Mouse (Mus musculus) liver, embryonic 11.5 days (tissue): ENCODE measurements around the gene Oprd1. TPM values are rescaled to one million over a fixed set of nuclear protein-coding genes. Genes with fewer than 3 reads are reported as not detected.
A peak's percentile ranks its signal among the peaks of the same experiment; 100 is the strongest.

Source experiments
- ATAC-seq: fragments of 200-750 bp; cut with Nextera tagmentation; replicated peaks from 2 replicates; pipeline ENCODE4 v1.8.0; 2017; ENCODE audit warnings: moderate number of reproducible peaks, mild to moderate bottlenecking, moderate TSS enrichment, moderate library complexity; ENCODE audit not compliant: low FRiP score
- DNase-seq: peaks from one replicate; pipeline ENCODE4 v3.0.0-alpha.2; 2017; ENCODE audit warnings: low spot score
- H3K27ac ChIP-seq: fragments of 300-500 bp; sonication (generic); 2 replicates; pipeline ENCODE4 v1.5.1; 2014; ENCODE audit warnings: mild to moderate bottlenecking, low read depth, low read length, control low read depth
- H3K27me3 ChIP-seq: fragments of 300-500 bp; sonication (generic); replicated peaks from 2 replicates; pipeline ENCODE4 v1.6.1; 2014; ENCODE audit warnings: low read length, mixed read lengths; ENCODE audit not compliant: control insufficient read depth, insufficient read depth
- H3K36me3 ChIP-seq: fragments of 300-500 bp; sonication (generic); 2 replicates; pipeline ENCODE4 v1.6.1; 2014; ENCODE audit warnings: mild to moderate bottlenecking, low read length, moderate library complexity, mixed read lengths; ENCODE audit not compliant: control insufficient read depth, insufficient read depth
- H3K4me1 ChIP-seq: fragments of 300-500 bp; sonication (generic); replicated peaks from 2 replicates; pipeline ENCODE4 v1.6.1; 2014; ENCODE audit warnings: low read length, mixed read lengths; ENCODE audit not compliant: control insufficient read depth, insufficient read depth
- H3K4me2 ChIP-seq: fragments of 300-500 bp; sonication (generic); 2 replicates; pipeline ENCODE4 v1.6.1; 2014; ENCODE audit warnings: mild to moderate bottlenecking, control low read depth, moderate library complexity
- H3K4me3 ChIP-seq: fragments of 300-500 bp; sonication (generic); 2 replicates; pipeline ENCODE4 v1.5.1; 2014; ENCODE audit warnings: low read depth, low read length, control low read depth
- H3K9ac ChIP-seq: fragments of 300-500 bp; sonication (generic); 2 replicates; pipeline ENCODE4 v1.6.1; 2014; ENCODE audit warnings: low read depth, low read length, control low read depth
- H3K9me3 ChIP-seq: fragments of 300-500 bp; sonication (generic); 2 replicates; pipeline ENCODE4 v1.6.1; 2016; ENCODE audit warnings: low read length, inconsistent platforms, mixed read lengths; ENCODE audit not compliant: control insufficient read depth
- WGBS: fragments of 180-500 bp; shearing (Covaris S2); extraction: QIAGEN DNeasy Blood & Tissue Kit; methylation state at CpG from one replicate; pipeline ENCODE4 v1.1.7; 2014; 5-methylcytosine and 5-hydroxymethylcytosine counted together
- polyA plus RNA-seq: library from polyadenylated mRNA; unstranded; fragments of >200 nt; fragmentation: Nextera tagmentation; extraction: Ambion mirVana; gene quantifications from 2 replicates; pipeline ENCODE4 v1.2.1, GENCODE M21; 2014

Oprd1 gene
- polyA plus RNA-seq, 1 experiment from 2014 or later: 0.45 TPM

GRCm38 (mm10) chr4:132146201-132146600 is 1.9 kb upstream of the Oprd1 start:
- Histone ChIP-seq H3K4me2 (no peak overlapping the region), H3K27me3 (peaks cover 51% of the 10 kb centered on the region), H3K9ac (no peak overlapping the region), H3K36me3 (no peaks in the 10 kb centered on the region), H3K27ac (no peak overlapping the region), H3K4me3 (no peak overlapping the region), H3K9me3 (no peaks in the 10 kb centered on the region), H3K4me1 (peaks cover 10% of the 10 kb centered on the region)
- WGBS: 63% methylated on average over 5 of the region's 5 CpGs
- DNase-seq: no peak
- ATAC-seq: no peak

GRCm38 (mm10) chr4:132145092-132145491 is 806 bp upstream of the Oprd1 start:
- DNase-seq (no peak), ATAC-seq (no peak)
- H3K9me3 ChIP-seq: no peaks in the 10 kb centered on the region
- H3K4me2 ChIP-seq: peak overlapping the region; percentile 70
- no peak overlapping the region for H3K27ac ChIP-seq
- no peak overlapping the region for H3K9ac ChIP-seq
- peaks cover 10% of the 10 kb centered on the region for H3K4me1 ChIP-seq
- WGBS: 24% methylated on average over 10 of the region's 10 CpGs
- no peaks in the 10 kb centered on the region for H3K36me3 ChIP-seq
- peaks cover 59% of the 10 kb centered on the region for H3K27me3 ChIP-seq
- H3K4me3 ChIP-seq: peak overlapping the region; percentile 48; the same call in 1 of the 2 replicates

DNA sequence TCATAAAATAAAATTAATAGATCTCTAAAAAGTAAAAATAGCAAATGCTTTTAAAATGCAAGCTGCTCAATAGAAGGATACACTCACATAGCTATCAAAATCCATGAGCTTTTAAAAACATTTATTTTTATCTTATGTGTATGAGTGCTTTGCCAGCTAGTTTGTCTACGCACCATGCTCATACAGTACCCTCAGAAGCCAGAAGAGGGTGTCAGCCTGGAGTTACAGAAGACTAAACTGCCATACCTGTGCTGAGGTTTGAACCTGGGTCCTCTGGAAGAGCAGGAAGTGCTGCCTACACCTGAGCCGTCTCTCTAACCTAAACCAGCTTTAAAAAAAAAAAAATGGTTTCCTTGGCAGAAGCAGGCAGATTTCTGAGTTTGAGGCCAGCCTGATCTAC is 5.6 kb downstream of the Oprd1 start:
- whole genome bisulfite sequencing: 90% methylated on average over 2 of the region's 2 CpGs
- H3K27me3 ChIP-seq: peaks cover 33% of the 10 kb centered on the region
- H3K36me3 ChIP-seq: no peaks in the 10 kb centered on the region
- no peaks in the 10 kb centered on the region for H3K9me3 ChIP-seq
- no peak overlapping the region for H3K9ac ChIP-seq
- H3K4me2 ChIP-seq: no peak overlapping the region
- no peaks in the 10 kb centered on the region for H3K4me1 ChIP-seq
- H3K4me3 ChIP-seq: no peak overlapping the region
- DNase-seq (no peak), ATAC-seq (no peak)
- H3K27ac ChIP-seq: no peak overlapping the region

- DNase-seq (no peak), ATAC-seq (no peak)
- H3K27me3 ChIP-seq: peaks cover 16% of the 10 kb centered on the region
- 70% methylated on average over 7 of the region's 7 CpGs for WGBS
- H3K9me3 ChIP-seq: no peaks in the 10 kb centered on the region
- no peak overlapping the region for H3K4me3 ChIP-seq
- H3K27ac ChIP-seq: no peak overlapping the region
- H3K4me2 ChIP-seq: no peak overlapping the region
- no peak overlapping the region for H3K9ac ChIP-seq
- no peaks in the 10 kb centered on the region for H3K4me1 ChIP-seq
- no peaks in the 10 kb centered on the region for H3K36me3 ChIP-seq
Observed at GRCm38 (mm10) chr4:132137013-132137412, 7.3 kb downstream of the Oprd1 start.

DNA sequence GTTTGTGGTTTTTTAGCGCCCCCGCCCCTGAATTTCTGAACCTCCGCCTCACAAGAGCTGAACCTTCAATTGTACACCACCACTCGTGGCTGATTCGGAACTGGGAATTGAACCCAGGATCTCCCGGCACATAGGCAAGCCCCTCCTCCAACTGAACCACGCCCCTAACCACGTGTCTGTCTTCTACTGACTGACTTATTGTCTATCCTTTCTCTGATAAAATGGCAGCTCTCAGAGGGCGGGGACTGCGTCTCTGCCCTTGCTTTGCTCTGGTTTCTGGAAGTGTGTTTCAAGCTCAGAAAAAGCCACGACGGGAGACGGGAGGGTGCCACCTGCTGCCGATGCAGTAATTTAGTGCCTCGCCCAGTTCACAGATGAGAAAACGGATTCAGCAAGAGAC is 10.4 kb downstream of the Oprd1 start:
- no peak overlapping the region for H3K27ac ChIP-seq
- H3K4me3 ChIP-seq: no peak overlapping the region
- ATAC-seq (no peak), DNase-seq (no peak)
- H3K4me1 ChIP-seq: peaks cover 3% of the 10 kb centered on the region; the same call in 1 of the 2 replicates
- no peaks in the 10 kb centered on the region for H3K36me3 ChIP-seq
- no peaks in the 10 kb centered on the region for H3K9me3 ChIP-seq
- H3K27me3 ChIP-seq: no peaks in the 10 kb centered on the region; the same call in 1 of the 2 replicates
- H3K9ac ChIP-seq: no peak overlapping the region
- 65% methylated on average over 16 of the region's 16 CpGs for WGBS
- no peak overlapping the region for H3K4me2 ChIP-seq

DNA sequence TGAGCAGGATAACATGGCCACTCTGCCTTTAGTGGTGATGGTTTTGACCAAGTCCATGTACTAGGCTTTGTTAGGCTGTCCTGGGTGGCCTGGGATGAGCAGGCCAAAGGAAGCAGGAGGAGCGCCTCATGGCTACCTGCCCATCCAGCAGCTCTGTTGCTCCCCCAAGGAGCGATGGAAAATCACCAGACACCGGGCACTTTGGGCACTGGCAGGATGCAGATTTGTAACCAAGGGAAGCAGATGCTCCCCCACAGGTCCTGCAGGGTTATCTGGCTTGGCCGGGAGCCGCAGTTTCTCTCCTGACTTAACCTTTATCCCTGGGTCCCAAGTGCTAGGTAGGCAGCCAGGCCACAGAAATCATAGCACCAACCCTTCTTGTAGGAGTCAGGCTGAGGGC is 10.9 kb downstream of the Oprd1 start:
- WGBS: 81% methylated on average over 5 of the region's 5 CpGs

GRCm38 (mm10) chr4:132132297-132132696 is 12.0 kb downstream of the Oprd1 start:
- peaks cover 3% of the 10 kb centered on the region; the same call in 1 of the 2 replicates for H3K4me1 ChIP-seq
- no peaks in the 10 kb centered on the region for H3K9me3 ChIP-seq
- ATAC-seq (no peak), DNase-seq (no peak)
- H3K36me3 ChIP-seq: no peaks in the 10 kb centered on the region
- H3K9ac ChIP-seq: no peak overlapping the region
- H3K27ac ChIP-seq: no peak overlapping the region
- no peak overlapping the region for H3K4me3 ChIP-seq
- H3K4me2 ChIP-seq: no peak overlapping the region
- no peaks in the 10 kb centered on the region; the same call in 1 of the 2 replicates for H3K27me3 ChIP-seq
- WGBS: 77% methylated on average over 7 of the region's 7 CpGs

More for the DNA sequence above, 10.9 kb downstream of the Oprd1 start:
- H3K4me3 ChIP-seq: no peak overlapping the region
- H3K27ac ChIP-seq: no peak overlapping the region
- H3K4me1 ChIP-seq: peaks cover 3% of the 10 kb centered on the region; the same call in 1 of the 2 replicates
- H3K27me3 ChIP-seq: no peaks in the 10 kb centered on the region; the same call in 1 of the 2 replicates
- H3K9me3 ChIP-seq: no peaks in the 10 kb centered on the region
- no peak overlapping the region for H3K4me2 ChIP-seq
- no peak overlapping the region for H3K9ac ChIP-seq
- DNase-seq: no peak
- ATAC-seq: no peak
- no peaks in the 10 kb centered on the region for H3K36me3 ChIP-seq

DNA sequence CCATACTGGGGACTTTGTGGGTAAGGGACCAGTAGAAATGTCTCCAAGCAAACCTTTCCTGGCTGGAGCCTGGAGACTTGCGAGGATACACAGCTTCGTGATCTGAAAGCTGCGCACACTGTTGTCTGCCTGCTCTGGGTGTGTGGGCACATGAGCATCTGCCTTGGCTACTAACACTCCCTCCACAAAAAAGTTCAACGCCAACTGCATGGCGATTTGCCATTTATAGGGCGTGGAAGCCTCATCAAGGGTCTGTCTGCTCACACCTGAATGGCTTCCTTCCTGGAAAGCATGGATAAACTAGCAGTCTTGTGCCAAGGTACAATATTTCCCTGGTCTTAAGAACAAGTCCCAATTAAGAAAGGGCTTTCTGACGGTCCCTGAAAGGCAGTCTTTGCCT is 12.5 kb downstream of the Oprd1 start:
- Histone ChIP-seq H3K4me2 (no peak overlapping the region), H3K4me1 (peaks cover 3% of the 10 kb centered on the region; the same call in 1 of the 2 replicates), H3K9me3 (no peaks in the 10 kb centered on the region), H3K27me3 (no peaks in the 10 kb centered on the region; the same call in 1 of the 2 replicates), H3K4me3 (no peak overlapping the region), H3K27ac (no peak overlapping the region), H3K36me3 (no peaks in the 10 kb centered on the region), H3K9ac (no peak overlapping the region)
- 84% methylated on average over 7 of the region's 7 CpGs for WGBS
- ATAC-seq (no peak), DNase-seq (no peak)

DNA sequence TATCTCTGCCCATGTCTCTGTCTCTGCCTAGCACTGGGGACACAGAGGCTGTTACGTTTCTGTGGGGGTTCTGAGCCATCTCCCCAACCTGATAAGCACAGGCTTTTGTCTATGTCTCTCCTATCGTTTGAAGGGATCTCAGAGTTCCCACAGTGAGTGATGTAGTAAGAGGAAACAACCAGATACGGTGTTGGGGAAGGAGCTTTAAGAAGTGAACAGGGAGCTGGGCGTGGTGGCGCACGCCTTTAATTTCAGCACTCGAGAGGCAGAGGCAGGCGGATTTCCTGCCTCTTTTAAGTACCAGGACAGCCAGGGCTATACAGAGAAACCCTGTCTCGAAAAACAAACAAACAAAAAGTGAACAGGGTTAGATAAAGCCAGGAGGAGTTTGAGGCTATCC is 13.2 kb downstream of the Oprd1 start:
- ATAC-seq (no peak), DNase-seq (no peak)
- 65% methylated on average over 9 of the region's 9 CpGs for WGBS
- H3K36me3 ChIP-seq: no peaks in the 10 kb centered on the region
- no peak overlapping the region for H3K4me2 ChIP-seq
- no peak overlapping the region for H3K4me3 ChIP-seq
- no peak overlapping the region for H3K27ac ChIP-seq
- H3K9ac ChIP-seq: no peak overlapping the region
- H3K9me3 ChIP-seq: no peaks in the 10 kb centered on the region
- H3K4me1 ChIP-seq: peaks cover 3% of the 10 kb centered on the region; the same call in 1 of the 2 replicates
- no peaks in the 10 kb centered on the region; the same call in 1 of the 2 replicates for H3K27me3 ChIP-seq
